Mouse (Mus musculus) testis, adult 2 months (tissue): ENCODE measurements around the gene Stk33.
"Not testable (repeated sequence)": the region's sequence is repeated elsewhere in the genome, so short reads cannot be mapped to it uniquely, and the experiment has no call there.

Source experiments
- CTCF ChIP-seq: fragments of 200-500 bp; IDR thresholded peaks from 2 replicates; pipeline ENCODE4 v1.5.1; 2012; ENCODE audit warnings: low read depth, mild to moderate bottlenecking, inconsistent platforms, low read length, moderate library complexity; ENCODE audit not compliant: control insufficient read depth, insufficient read depth, insufficient replicate concordance
- POLR2A ChIP-seq: fragments of 200-500 bp; IDR thresholded peaks from 2 replicates; pipeline ENCODE4 v1.6.1; 2012; ENCODE audit warnings: low read depth, mild to moderate bottlenecking, inconsistent platforms, low read length, moderate library complexity; ENCODE audit not compliant: control insufficient read depth

- TF ChIP-seq POLR2A, CTCF: not testable (repeated sequence)
Observed at GRCm38 (mm10) chr7:109373556-109373955, 65.3 kb downstream of the Stk33 start.
